Mouse (Mus musculus): ENCODE data around the gene Kri1. TPM values are rescaled to one million over a fixed set of nuclear protein-coding genes. Genes with fewer than 3 reads are reported as not detected.

Gene Kri1
- polyA plus RNA-seq, 1 experiment, result 9.6 TPM

GRCm38 (mm10) chr9:21251116-21251735 is 36.5 kb downstream of the Kri1 start:
- WGBS, result 74% methylated on average over 13 of the region's 13 CpGs
- Histone ChIP-seq H3K36me3 (ENCODE audit: control insufficient read depth, insufficient read depth, low read length) (no peaks in the 10 kb centered on the region), H3K27ac (ENCODE audit: insufficient read depth, low read depth, low read length) (no peak overlapping the region), H3K27me3 (ENCODE audit: control insufficient read depth, insufficient read depth, low read length) (peaks cover 21% of the 10 kb centered on the region), H3K4me3 (ENCODE audit: low read depth, low read length) (no peak overlapping the region), H3K4me1 (ENCODE audit: control insufficient read depth, insufficient read depth, insufficient read length, low read length) (peaks cover 2% of the 10 kb centered on the region)
- no peak for TF ChIP-seq CTCF (IDR thresholded peaks at IDR 0.05; ENCODE audit: extremely low read depth, insufficient read length, insufficient replicate concordance, low read depth, low read length)
- TF ChIP-seq POLR2A (IDR thresholded peaks at IDR 0.05; ENCODE audit: low read depth, low read length), result no peak

DNA sequence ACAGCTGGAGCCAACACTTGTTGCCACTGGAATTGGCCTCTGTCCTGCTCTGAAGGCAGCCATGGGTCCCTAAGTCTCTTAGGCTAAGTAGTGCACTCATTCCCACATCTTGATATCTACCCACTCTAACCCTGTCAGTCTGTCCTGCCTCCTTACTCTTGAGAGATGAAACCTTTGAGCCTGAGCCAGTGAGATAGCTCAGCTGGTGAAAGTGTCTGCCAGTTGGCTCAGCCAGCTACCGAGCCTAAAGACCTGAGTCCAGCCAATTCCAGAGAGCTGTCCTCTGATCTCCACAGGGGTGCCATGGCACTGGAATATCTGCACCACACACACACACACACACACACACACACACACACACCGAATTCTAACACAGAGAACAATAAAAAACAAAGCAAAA is 37.3 kb downstream of the Kri1 start:
- H3K4me3 ChIP-seq (ENCODE audit: low read depth, low read length), result no peak overlapping the region
- peaks cover 23% of the 10 kb centered on the region for H3K27me3 ChIP-seq (ENCODE audit: control insufficient read depth, insufficient read depth, low read length)
- no peaks in the 10 kb centered on the region for H3K36me3 ChIP-seq (ENCODE audit: control insufficient read depth, insufficient read depth, low read length)
- peaks cover 2% of the 10 kb centered on the region for H3K4me1 ChIP-seq (ENCODE audit: control insufficient read depth, insufficient read depth, insufficient read length, low read length)
- H3K27ac ChIP-seq (ENCODE audit: insufficient read depth, low read depth, low read length), result no peak overlapping the region
- 53% methylated on average over 2 of the region's 2 CpGs for WGBS
- TF ChIP-seq POLR2A (IDR thresholded peaks at IDR 0.05; ENCODE audit: low read depth, low read length), result no peak
- no peak for TF ChIP-seq CTCF (IDR thresholded peaks at IDR 0.05; ENCODE audit: extremely low read depth, insufficient read length, insufficient replicate concordance, low read depth, low read length)

- 44% methylated on average over 17 of the region's 17 CpGs for WGBS
- H3K4me3 ChIP-seq (ENCODE audit: low read depth, low read length), result no peak overlapping the region
- H3K4me1 ChIP-seq (ENCODE audit: control insufficient read depth, insufficient read depth, insufficient read length, low read length), result peaks cover 2% of the 10 kb centered on the region
- no peak for TF ChIP-seq CTCF (IDR thresholded peaks at IDR 0.05; ENCODE audit: extremely low read depth, insufficient read length, insufficient replicate concordance, low read depth, low read length)
- no peak for TF ChIP-seq POLR2A (IDR thresholded peaks at IDR 0.05; ENCODE audit: low read depth, low read length)
- H3K27me3 ChIP-seq (ENCODE audit: control insufficient read depth, insufficient read depth, low read length), result peaks cover 29% of the 10 kb centered on the region
- H3K27ac ChIP-seq (ENCODE audit: insufficient read depth, low read depth, low read length), result no peak overlapping the region
- no peaks in the 10 kb centered on the region for H3K36me3 ChIP-seq (ENCODE audit: control insufficient read depth, insufficient read depth, low read length)
Observed at GRCm38 (mm10) chr9:21249629-21250508, 37.9 kb downstream of the Kri1 start.

DNA sequence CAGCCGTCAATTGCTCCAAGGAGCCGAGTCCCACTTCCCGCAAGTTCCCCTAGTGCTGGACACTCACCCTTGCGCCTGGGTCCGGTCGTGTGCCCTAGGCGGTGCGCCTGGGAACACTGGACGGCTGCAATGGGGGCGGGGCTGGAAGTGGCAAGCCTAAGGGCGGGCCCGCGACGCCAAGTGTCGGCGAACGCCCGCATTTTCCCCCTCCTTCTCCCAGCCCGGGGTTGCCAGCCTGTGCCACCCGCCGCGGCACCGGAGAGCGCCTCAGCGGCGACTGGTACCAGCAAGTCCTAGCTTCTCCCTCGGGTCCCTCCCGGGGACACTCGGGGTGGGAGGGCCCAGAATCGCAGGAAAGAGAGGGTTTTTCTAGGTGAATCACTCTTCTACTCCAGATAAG is 39.4 kb downstream of the Kri1 start, which contains the start of gene S1pr5:
S1pr5 (minus strand) TSS at position 118 of the 400 bp plus-strand sequence.
- peaks cover 12% of the 10 kb centered on the region for H3K4me1 ChIP-seq (ENCODE audit: control insufficient read depth, insufficient read depth, insufficient read length, low read length)
- TF ChIP-seq POLR2A (IDR thresholded peaks at IDR 0.05; ENCODE audit: low read depth, low read length), result no peak
- TF ChIP-seq CTCF (IDR thresholded peaks at IDR 0.05; ENCODE audit: extremely low read depth, insufficient read length, insufficient replicate concordance, low read depth, low read length), result no peak
- no peak within 1 kb of the TSS for H3K27ac ChIP-seq (ENCODE audit: insufficient read depth, low read depth, low read length)
- peaks cover 44% of the 10 kb centered on the region for H3K27me3 ChIP-seq (ENCODE audit: control insufficient read depth, insufficient read depth, low read length)
- H3K4me3 ChIP-seq (ENCODE audit: low read depth, low read length), result peak within 1 kb of the TSS; percentile 57
- WGBS, result 2% methylated on average over 29 of the region's 30 CpGs
- no peaks in the 10 kb centered on the region for H3K36me3 ChIP-seq (ENCODE audit: control insufficient read depth, insufficient read depth, low read length)

DNA sequence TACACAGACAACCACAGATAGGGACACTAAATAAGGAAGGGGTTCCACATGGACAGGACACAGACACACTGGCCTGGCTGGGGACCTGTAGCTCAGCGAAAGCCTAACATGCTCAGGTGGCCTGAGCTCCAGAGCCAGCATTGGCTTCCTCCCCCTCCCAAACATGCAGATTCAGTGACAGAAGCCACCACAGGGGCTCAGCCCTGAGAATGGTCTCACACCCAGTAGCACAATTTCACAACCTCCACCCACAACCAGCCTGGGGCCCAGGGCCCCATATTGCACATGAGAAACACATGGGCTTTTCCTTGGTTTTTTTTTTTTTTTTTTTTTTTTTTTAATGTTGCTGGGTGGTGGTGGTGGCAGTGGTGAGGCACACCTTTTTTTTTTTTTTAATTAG is 41.4 kb downstream of the Kri1 start:
- TF ChIP-seq POLR2A (IDR thresholded peaks at IDR 0.05; ENCODE audit: low read depth, low read length) (no peak), CTCF (IDR thresholded peaks at IDR 0.05; ENCODE audit: extremely low read depth, insufficient read length, insufficient replicate concordance, low read depth, low read length) (no peak)
- Histone ChIP-seq H3K27me3 (ENCODE audit: control insufficient read depth, insufficient read depth, low read length) (peaks cover 50% of the 10 kb centered on the region), H3K4me3 (ENCODE audit: low read depth, low read length) (no peak overlapping the region), H3K27ac (ENCODE audit: insufficient read depth, low read depth, low read length) (no peak overlapping the region), H3K36me3 (ENCODE audit: control insufficient read depth, insufficient read depth, low read length) (no peaks in the 10 kb centered on the region), H3K4me1 (ENCODE audit: control insufficient read depth, insufficient read depth, insufficient read length, low read length) (peaks cover 12% of the 10 kb centered on the region)
- 100% methylated on average over 1 of the region's 1 CpGs for WGBS

DNA sequence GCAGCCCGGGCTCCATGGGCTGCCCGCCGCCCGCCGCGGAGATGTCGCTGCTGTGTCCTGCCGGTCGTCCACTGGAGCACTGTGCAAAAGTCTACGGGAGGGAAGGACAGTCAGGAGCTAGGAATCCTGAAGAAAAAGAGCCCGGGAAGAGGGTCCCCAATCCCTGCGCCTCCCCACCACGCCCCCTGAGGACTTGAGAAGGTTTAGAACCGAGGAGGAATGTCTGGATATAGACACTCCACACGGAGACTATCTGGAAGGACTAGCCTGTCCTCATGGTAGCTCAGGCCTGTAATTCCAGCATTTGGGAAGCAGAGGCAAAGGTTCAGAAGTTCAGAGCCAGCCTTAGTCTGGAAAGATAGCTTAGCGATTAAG is 42.7 kb downstream of the Kri1 start:
- TF ChIP-seq CTCF (IDR thresholded peaks at IDR 0.05; ENCODE audit: extremely low read depth, insufficient read length, insufficient replicate concordance, low read depth, low read length) (no peak), POLR2A (IDR thresholded peaks at IDR 0.05; ENCODE audit: low read depth, low read length) (no peak)
- peaks cover 50% of the 10 kb centered on the region for H3K27me3 ChIP-seq (ENCODE audit: control insufficient read depth, insufficient read depth, low read length)
- peak overlapping the region; percentile 55 for H3K4me3 ChIP-seq (ENCODE audit: low read depth, low read length)
- 3% methylated on average over 16 of the region's 16 CpGs for WGBS
- peaks cover 12% of the 10 kb centered on the region for H3K4me1 ChIP-seq (ENCODE audit: control insufficient read depth, insufficient read depth, insufficient read length, low read length)
- no peak overlapping the region for H3K27ac ChIP-seq (ENCODE audit: insufficient read depth, low read depth, low read length)
- H3K36me3 ChIP-seq (ENCODE audit: control insufficient read depth, insufficient read depth, low read length), result no peaks in the 10 kb centered on the region

Data from small intestine, adult 2 months (tissue).